Mouse (Mus musculus) subcutaneous adipose tissue, adult 2 months (tissue): ENCODE results near the gene Fam198b. TPM values are rescaled to one million over a fixed set of nuclear protein-coding genes. Genes with fewer than 3 reads are reported as not detected.

Experiments used
- polyA plus RNA-seq: library from polyadenylated mRNA; depleted of rRNA; stranded (reverse); fragments of >200 nt; gene quantifications from 2 replicates; pipeline ENCODE4 v1.2.3, GENCODE M21; 2012; ENCODE audit warnings: low replicate concordance; rRNA removed

Gene Fam198b
- 18.3 and 21.3 TPM in 2 replicates for polyA plus RNA-seq

DNA sequence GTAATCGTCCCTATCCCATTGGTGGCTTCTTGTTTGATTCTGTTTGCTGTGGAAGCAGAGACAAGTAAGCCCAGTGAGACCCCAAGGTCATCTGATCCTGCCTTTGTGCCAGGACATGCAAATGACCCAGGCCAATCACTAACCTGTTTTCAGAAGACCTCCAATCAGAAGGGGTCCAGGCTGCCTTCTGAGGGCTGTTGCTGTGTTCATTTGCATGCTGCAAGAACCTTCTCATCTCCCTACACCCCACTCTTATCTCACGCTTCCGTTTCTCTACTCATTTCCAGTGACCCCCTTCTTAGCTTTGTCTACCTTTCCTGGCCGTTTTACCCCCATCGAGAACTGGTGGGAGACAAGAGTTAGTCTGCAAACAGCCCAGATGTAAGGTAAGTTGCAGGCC lies at the start of gene Fam198b:
Gene Fam198b, plus strand, starts transcription at position 229 of the 400 bp plus-strand sequence.

GRCm38 (mm10) chr3:79852654-79853166 lies 31.6 kb upstream of the Fam198b start, which contains the start of gene Tmem144:
Tmem144 (minus strand) TSS chr3:79852773.

Other genes starting within 250 kb of the Fam198b start
- gene Rxfp1, start 146.7 kb upstream of the Fam198b start, polyA plus RNA-seq: 0.56 and 80.7 TPM in 2 replicates
- gene Tmem144, start 31.8 kb upstream of the Fam198b start, polyA plus RNA-seq: 0.21 and 1.8 TPM in 2 replicates